Mouse (Mus musculus) liver, adult 2 months (tissue): ENCODE results near the gene Cdca5.

Experiments used
- CTCF ChIP-seq: fragments of 200-500 bp; IDR thresholded peaks from 2 replicates; pipeline ENCODE4 v1.5.1; 2011; ENCODE audit warnings: low read depth, low read length, control low read depth
- POLR2A ChIP-seq: fragments of 200-500 bp; IDR thresholded peaks from 2 replicates; pipeline ENCODE4 v1.6.1; 2011; ENCODE audit warnings: low read length, control low read depth; ENCODE audit not compliant: insufficient read depth; ENCODE audit errors: extremely low read depth

GRCm38 (mm10) chr19:6068951-6069350 is 15.8 kb upstream of the Cdca5 start:
- TF ChIP-seq POLR2A (no peak), CTCF (no peak)
